Mouse (Mus musculus): ENCODE measurements around the gene Kif13a. TPM values are rescaled to one million over a fixed set of nuclear protein-coding genes. Genes with fewer than 3 reads are reported as not detected.

Kif13a gene
- polyA plus RNA-seq, 1 experiment from 2014 or later: 38.7 TPM

GRCm38 (mm10) chr13:46841668-46842067, 88.0 kb downstream of the Kif13a start:
- CTCF ChIA-PET: interaction anchor here (0.9 to 1.0 kb wide), 3 partner anchors 9 to 66 kb away, joined by 3 read pairs; no protein-coding TSS in a partner anchor
- no peaks in the 10 kb centered on the region for H3K27me3 ChIP-seq
- POLR2A ChIA-PET: no interaction called here
- TF ChIP-seq CTCF (IDR thresholded peaks at IDR 0.05): no peak
- ATAC-seq: no peak
- DNase-seq (ENCODE audit: low read depth, low spot score): no peak
- in situ Hi-C loops (cut with MboI; ENCODE audit: low pct_unique_long_range_greater_than_20kb): loop anchor here (5.0 kb wide), 1 partner anchor 91 kb away; no protein-coding TSS in a partner anchor

DNA sequence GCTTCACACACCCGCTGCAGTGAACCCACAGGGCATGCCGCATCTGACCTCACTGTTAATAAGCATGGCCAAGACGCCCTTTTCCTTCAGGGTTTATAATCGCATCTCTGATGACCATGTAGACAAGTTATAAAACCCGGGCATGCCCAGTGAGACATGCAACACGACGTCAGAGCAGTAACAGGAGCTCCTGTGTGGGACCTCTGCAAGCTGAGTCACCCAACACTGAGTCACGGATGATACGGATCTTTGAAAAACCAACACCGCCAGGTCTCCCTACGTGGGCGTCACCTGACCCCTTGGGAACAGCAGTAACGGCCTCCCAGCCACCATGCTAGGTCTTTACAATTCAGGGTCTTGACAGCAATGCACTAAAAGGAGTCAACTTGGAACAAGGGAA, 89.0 kb downstream of the Kif13a start:
- no peak for DNase-seq (ENCODE audit: low read depth, low spot score)

DNA sequence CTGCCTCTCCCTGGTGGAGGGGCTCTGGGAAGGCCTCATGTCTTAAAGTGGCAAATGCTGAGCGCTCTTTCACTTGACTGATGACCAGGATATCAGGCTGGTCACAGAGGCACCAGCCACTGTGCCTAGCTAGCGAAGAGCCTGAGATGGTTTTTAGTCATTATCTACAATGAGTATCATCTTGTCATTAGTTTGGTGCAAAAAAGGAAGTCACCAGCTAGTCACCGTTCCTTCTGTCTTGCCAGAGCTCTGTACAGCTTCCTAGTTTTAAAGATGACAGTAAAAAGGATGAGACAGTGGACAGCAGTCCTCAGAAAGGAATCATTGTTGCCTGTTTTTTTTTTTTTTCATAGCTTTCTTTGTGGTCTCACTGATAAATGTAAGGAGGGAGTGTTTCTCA, 90.4 kb downstream of the Kif13a start:
- ATAC-seq (no peak), DNase-seq (ENCODE audit: low read depth, low spot score) (no peak)
- no peak for TF ChIP-seq CTCF (IDR thresholded peaks at IDR 0.05)
- ChIA-PET POLR2A (no interaction called here), CTCF (interaction anchor here (1.3 to 1.6 kb wide), 3 partner anchors 12 to 178 kb away, joined by 3 to 13 read pairs (median 4); no protein-coding TSS in a partner anchor)
- in situ Hi-C loops (cut with MboI; ENCODE audit: low pct_unique_long_range_greater_than_20kb): no loop called here
- no peaks in the 10 kb centered on the region for H3K27me3 ChIP-seq

More for the DNA sequence above, 89.0 kb downstream of the Kif13a start:
- ChIA-PET POLR2A (no interaction called here), CTCF (interaction anchor here (1.0 kb wide), 1 partner anchor 67 kb away, joined by 3 read pairs; no protein-coding TSS in a partner anchor)
- ATAC-seq: peak; percentile 40
- H3K27me3 ChIP-seq: no peaks in the 10 kb centered on the region
- in situ Hi-C loops (cut with MboI; ENCODE audit: low pct_unique_long_range_greater_than_20kb): loop anchor here (5.0 kb wide), 1 partner anchor 92 kb away; no protein-coding TSS in a partner anchor
- TF ChIP-seq CTCF (IDR thresholded peaks at IDR 0.05): no peak

DNA sequence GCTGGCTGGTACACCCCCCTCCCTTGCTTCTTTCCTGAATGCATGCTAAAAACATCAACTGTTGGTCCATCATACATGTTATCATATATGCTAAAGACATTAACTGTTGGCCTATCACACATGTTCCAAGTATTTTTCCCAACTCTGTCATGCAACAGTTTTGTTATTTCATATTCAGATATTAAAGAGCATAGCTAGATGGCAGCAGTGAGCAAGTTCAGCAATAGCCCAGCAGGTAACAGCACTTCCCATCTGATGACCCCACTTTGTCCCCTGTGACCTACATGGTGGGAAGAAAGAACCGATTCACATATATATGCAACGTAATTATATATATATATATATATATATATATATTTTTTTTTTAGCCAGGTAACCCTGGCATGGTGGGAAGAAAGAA, 91.1 kb downstream of the Kif13a start:
- ChIA-PET CTCF (interaction anchor here (0.7 to 1.6 kb wide), 6 partner anchors 13 to 204 kb away, joined by 3 to 13 read pairs (median 4); partner anchors contain the start of genes Kdm1b and Nhlrc1), POLR2A (interaction anchor here (0.6 to 1.0 kb wide), 2 partner anchors 176 to 180 kb away, joined by 3 read pairs; no protein-coding TSS in a partner anchor)
- DNase-seq (ENCODE audit: low read depth, low spot score) (no peak), ATAC-seq (no peak)
- TF ChIP-seq CTCF (IDR thresholded peaks at IDR 0.05): peak; percentile 58
- no peaks in the 10 kb centered on the region for H3K27me3 ChIP-seq
- in situ Hi-C loops (cut with MboI; ENCODE audit: low pct_unique_long_range_greater_than_20kb): no loop called here

GRCm38 (mm10) chr13:46835351-46835750, 94.3 kb downstream of the Kif13a start:
- CTCF ChIA-PET: no interaction called here
- in situ Hi-C loops (cut with MboI; ENCODE audit: low pct_unique_long_range_greater_than_20kb): no loop called here
- DNase-seq (ENCODE audit: low read depth, low spot score): no peak
- TF ChIP-seq CTCF (IDR thresholded peaks at IDR 0.05): no peak
- H3K27me3 ChIP-seq: no peaks in the 10 kb centered on the region
- ATAC-seq: no peak
- POLR2A ChIA-PET: interaction anchor here (1.1 kb wide), 1 partner anchor 169 kb away, joined by 3 read pairs; no protein-coding TSS in a partner anchor

- no peaks in the 10 kb centered on the region for H3K27me3 ChIP-seq
- POLR2A ChIA-PET: interaction anchor here (1.1 kb wide), 1 partner anchor 170 kb away, joined by 3 read pairs; no protein-coding TSS in a partner anchor
Measured at GRCm38 (mm10) chr13:46834805-46835204, 94.9 kb downstream of the Kif13a start.

DNA sequence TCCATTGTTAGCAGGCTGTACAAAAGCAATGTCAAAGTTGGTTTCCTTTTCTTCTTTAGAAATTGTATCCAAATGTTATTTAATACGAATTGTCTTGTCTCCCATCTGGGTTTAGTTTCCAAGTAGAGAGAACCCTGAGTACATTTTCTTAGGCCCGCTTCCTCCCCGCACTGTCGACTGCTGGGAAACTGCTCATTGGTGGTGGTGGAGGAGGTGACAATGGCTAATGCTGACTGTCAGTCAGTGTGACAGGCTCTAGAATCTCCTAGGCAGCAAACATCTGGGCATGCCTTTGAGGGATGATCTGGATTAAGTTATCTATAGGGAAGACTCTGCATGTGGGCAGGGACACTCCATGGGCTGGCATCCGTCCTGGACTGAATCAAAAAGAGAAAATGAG, 96.1 kb downstream of the Kif13a start:
- TF ChIP-seq CTCF (IDR thresholded peaks at IDR 0.05): no peak
- ChIA-PET CTCF (interaction anchor here (1.0 to 2.9 kb wide), 3 partner anchors 8 to 184 kb away, joined by 3 to 12 read pairs (median 3); no protein-coding TSS in a partner anchor), POLR2A (no interaction called here)
- DNase-seq (ENCODE audit: low read depth, low spot score): no peak
- no peak for ATAC-seq
- in situ Hi-C loops (cut with MboI; ENCODE audit: low pct_unique_long_range_greater_than_20kb): no loop called here
- no peaks in the 10 kb centered on the region for H3K27me3 ChIP-seq

More at GRCm38 (mm10) chr13:46834805-46835204, 94.9 kb downstream of the Kif13a start:
- CTCF ChIA-PET: interaction anchor here (1.0 kb wide), 1 partner anchor 182 kb away, joined by 5 read pairs; no protein-coding TSS in a partner anchor
- ATAC-seq (no peak), DNase-seq (ENCODE audit: low read depth, low spot score) (no peak)
- in situ Hi-C loops (cut with MboI; ENCODE audit: low pct_unique_long_range_greater_than_20kb): no loop called here
- TF ChIP-seq CTCF (IDR thresholded peaks at IDR 0.05): peak; percentile 19

- POLR2A ChIA-PET: no interaction called here
- in situ Hi-C loops (cut with MboI; ENCODE audit: low pct_unique_long_range_greater_than_20kb): no loop called here
- DNase-seq (ENCODE audit: low read depth, low spot score): no peak
- CTCF ChIA-PET: interaction anchor here (0.9 to 2.9 kb wide), 4 partner anchors 9 to 185 kb away, joined by 3 to 12 read pairs (median 3); no protein-coding TSS in a partner anchor
- no peak for ATAC-seq
- peak; percentile 60 for TF ChIP-seq CTCF (IDR thresholded peaks at IDR 0.05)
- H3K27me3 ChIP-seq: no peaks in the 10 kb centered on the region
Measured at GRCm38 (mm10) chr13:46832956-46833355, 96.7 kb downstream of the Kif13a start.

DNA sequence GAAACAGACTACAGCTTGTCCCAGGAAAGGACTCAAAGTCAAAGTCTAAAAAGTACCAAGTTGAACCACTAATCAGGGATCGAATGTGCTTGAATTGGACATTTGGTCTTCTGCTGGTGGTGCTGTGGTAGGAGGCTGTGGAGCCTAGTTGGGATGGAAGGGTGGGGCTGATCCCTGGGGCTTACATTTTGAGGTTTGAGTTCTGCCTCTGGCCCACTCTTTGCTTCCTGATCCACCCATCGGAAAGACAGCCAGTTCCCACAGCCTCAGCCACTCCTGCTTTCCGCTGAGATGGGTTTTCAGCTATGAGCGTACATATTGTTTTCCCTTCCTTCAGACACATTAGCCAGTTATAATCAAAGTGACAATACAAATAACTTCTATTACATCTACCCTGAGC, 106.4 kb downstream of the Kif13a start:
- in situ Hi-C loops (cut with MboI; ENCODE audit: low pct_unique_long_range_greater_than_20kb): loop anchor here (10.0 to 25.0 kb wide), 2 partner anchors 192 to 464 kb away; partner anchors contain the start of gene Nhlrc1
- ChIA-PET CTCF (no interaction called here), POLR2A (no interaction called here)
- TF ChIP-seq CTCF (IDR thresholded peaks at IDR 0.05): no peak
- no peak for DNase-seq (ENCODE audit: low read depth, low spot score)
- no peaks in the 10 kb centered on the region for H3K27me3 ChIP-seq
- no peak for ATAC-seq

DNA sequence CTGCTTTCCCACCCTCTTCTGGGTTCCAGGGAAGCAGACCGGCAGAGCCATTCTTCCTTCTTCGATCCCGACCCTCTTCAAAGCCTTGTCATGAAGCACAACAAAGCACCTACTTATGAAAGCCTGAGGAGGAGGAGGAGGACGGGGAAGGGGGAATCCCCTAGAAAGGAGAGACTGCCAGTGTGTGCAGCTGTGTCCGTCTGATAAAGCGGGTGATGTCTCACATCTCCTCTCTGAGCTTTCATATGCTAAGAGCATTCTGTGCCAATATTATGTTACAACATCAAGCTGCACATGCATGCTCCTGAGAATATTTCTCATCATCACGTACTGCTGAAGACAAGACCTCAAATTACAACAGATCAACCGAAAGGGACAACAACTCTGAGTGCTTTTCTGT, 107.5 kb downstream of the Kif13a start:
- in situ Hi-C loops (cut with MboI; ENCODE audit: low pct_unique_long_range_greater_than_20kb): loop anchor here (10.0 to 25.0 kb wide), 2 partner anchors 193 to 465 kb away; partner anchors contain the start of gene Nhlrc1
- DNase-seq (ENCODE audit: low read depth, low spot score) (no peak), ATAC-seq (no peak)
- ChIA-PET POLR2A (no interaction called here), CTCF (no interaction called here)
- TF ChIP-seq CTCF (IDR thresholded peaks at IDR 0.05): no peak
- no peaks in the 10 kb centered on the region for H3K27me3 ChIP-seq

- no peak for TF ChIP-seq CTCF (IDR thresholded peaks at IDR 0.05)
- ChIA-PET CTCF (no interaction called here), POLR2A (no interaction called here)
- DNase-seq (ENCODE audit: low read depth, low spot score): no peak
- no peaks in the 10 kb centered on the region for H3K27me3 ChIP-seq
- ATAC-seq: no peak
- in situ Hi-C loops (cut with MboI; ENCODE audit: low pct_unique_long_range_greater_than_20kb): loop anchor here (10.0 to 25.0 kb wide), 2 partner anchors 195 to 468 kb away; partner anchors contain the start of gene Nhlrc1
Measured at GRCm38 (mm10) chr13:46819729-46820223, 109.9 kb downstream of the Kif13a start.

Data from Patski (cell line).